Mouse (Mus musculus): ENCODE results near the gene Comp. TPM values are rescaled to one million over a fixed set of nuclear protein-coding genes. Genes with fewer than 3 reads are reported as not detected.
A peak's percentile ranks its signal among the peaks of the same experiment; 100 is the strongest.

Comp gene
- 0.68 and 0.75 TPM in 2 replicates for polyA plus RNA-seq (2015; fragmentation: Nextera tagmentation; extraction: Ambion mirVana)

DNA sequence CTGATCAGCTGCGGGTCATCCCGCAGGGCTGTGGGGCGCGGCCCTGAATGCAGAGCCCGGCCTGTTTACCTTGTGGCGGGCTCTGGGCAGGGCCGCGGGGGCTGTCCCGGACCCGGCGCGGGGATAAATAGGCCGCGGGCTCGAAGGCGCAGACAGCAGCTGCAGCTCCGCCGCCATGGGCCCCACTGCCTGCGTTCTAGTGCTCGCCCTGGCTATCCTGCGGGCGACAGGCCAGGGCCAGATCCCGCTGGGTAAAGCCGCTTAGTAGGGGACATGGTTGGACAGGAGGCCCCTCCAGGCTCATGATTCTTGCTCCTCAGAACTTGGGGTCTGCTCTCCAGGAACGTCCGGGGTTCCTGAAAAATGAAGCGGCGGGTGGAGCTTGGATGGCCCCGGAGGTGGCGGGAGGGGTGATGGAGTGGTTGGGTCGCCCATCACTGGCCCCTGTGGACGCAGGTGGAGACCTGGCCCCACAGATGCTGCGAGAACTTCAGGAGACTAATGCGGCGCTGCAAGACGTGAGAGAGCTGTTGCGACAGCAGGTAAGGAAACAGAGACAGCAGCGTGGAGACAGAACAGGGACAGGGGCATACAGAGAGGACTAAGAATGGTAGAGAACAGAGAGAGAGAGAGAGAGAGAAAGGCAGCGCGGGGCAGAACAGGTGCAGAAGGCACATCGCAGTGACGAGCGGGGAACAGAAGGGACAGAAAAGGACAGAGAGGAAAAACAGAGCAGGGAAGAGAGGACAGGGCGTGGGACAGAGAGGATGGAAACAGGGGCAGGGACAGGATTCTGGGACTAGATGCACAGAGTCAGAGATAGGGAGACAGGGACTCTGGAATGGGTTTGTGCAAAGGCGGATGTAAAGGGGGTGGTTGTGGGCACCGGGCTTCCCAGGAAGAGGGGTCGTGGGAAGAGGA is at the start of gene Comp:
TSS of gene Comp (plus strand) at position 162 of the 921 bp plus-strand sequence.
- ATAC-seq (ENCODE audit: low read depth), result peak; percentile 1; the same call in 1 of the 2 replicates
- peaks cover 61% of the 10 kb centered on the region for H3K27me3 ChIP-seq (ENCODE audit: control insufficient read depth, insufficient read depth, low read depth, low read length)
- H3K9me3 ChIP-seq (ENCODE audit: control insufficient read depth, low read length), result peaks cover 3% of the 10 kb centered on the region; the same call in 1 of the 2 replicates
- H3K27ac ChIP-seq (ENCODE audit: low read length), result no peak within 1 kb of the TSS
- peak within 1 kb of the TSS; percentile 49 for H3K4me3 ChIP-seq (ENCODE audit: low read length)
- H3K4me1 ChIP-seq (replicated peaks; ENCODE audit: control insufficient read depth, insufficient read depth, low read length), result peaks cover 32% of the 10 kb centered on the region
- H3K4me2 ChIP-seq (ENCODE audit: low read depth, low read length), result peak within 1 kb of the TSS; percentile 72
- 3% methylated on average over 47 of the region's 47 CpGs for WGBS
- peak within 1 kb of the TSS; percentile 23; the same call in 1 of the 2 replicates for H3K9ac ChIP-seq (ENCODE audit: low read length)
- no peaks in the 10 kb centered on the region for H3K36me3 ChIP-seq (ENCODE audit: control insufficient read depth, insufficient read depth, low read length)

DNA sequence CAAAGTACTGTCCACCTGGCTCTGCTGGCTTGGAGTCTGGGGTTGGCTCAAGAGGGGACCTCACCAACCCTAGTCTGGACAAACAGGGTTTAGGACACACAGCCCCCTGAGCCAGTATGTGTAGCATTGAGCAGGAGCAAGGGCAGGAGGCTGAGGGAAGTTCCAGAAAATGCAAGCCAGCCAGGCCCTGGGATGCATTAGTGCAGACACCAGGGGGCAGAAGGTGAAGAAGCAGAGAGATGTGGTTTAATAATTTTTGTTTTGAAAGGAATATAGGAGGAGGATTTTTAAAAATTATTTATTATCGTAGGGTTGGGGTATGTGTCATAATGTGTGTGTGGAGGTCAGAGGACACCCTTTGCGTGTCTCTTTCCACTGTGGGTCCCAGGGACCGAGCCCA is 49.6 kb upstream of the Comp start:
- ATAC-seq (ENCODE audit: low read depth), result no peak
- H3K4me1 ChIP-seq (replicated peaks; ENCODE audit: control insufficient read depth, insufficient read depth, low read length), result no peaks in the 10 kb centered on the region
- H3K36me3 ChIP-seq (ENCODE audit: control insufficient read depth, insufficient read depth, low read length), result no peaks in the 10 kb centered on the region
- H3K27me3 ChIP-seq (ENCODE audit: control insufficient read depth, insufficient read depth, low read depth, low read length), result no peaks in the 10 kb centered on the region
- 90% methylated on average over 3 of the region's 3 CpGs for WGBS
- H3K9me3 ChIP-seq (ENCODE audit: control insufficient read depth, low read length), result no peaks in the 10 kb centered on the region
- no peak overlapping the region for H3K9ac ChIP-seq (ENCODE audit: low read length)
- H3K4me2 ChIP-seq (ENCODE audit: low read depth, low read length), result no peak overlapping the region
- no peak overlapping the region for H3K4me3 ChIP-seq (ENCODE audit: low read length)
- no peak overlapping the region for H3K27ac ChIP-seq (ENCODE audit: low read length)

DNA sequence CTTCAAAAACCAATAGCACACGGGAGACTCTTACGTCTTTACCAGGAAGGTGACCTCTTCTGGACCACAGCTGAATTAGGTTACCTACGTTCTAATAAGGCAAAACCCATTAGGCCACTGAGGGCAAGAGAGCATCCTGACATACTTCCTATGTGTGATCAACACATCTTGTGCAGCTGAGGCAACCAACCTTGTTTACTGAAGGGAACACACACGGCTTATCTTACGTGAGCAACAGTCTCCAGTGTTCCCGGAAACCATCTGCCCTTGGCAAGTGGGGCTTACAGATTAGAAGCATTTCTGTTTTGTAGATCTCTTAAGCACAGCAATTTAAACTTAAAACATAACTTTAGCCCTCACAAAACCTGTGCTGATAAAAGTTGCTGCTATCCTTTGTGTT is 45.8 kb upstream of the Comp start:
- Histone ChIP-seq H3K27me3 (ENCODE audit: control insufficient read depth, insufficient read depth, low read depth, low read length) (peaks cover 2% of the 10 kb centered on the region; the same call in 1 of the 2 replicates), H3K9ac (ENCODE audit: low read length) (no peak overlapping the region), H3K4me3 (ENCODE audit: low read length) (no peak overlapping the region), H3K4me2 (ENCODE audit: low read depth, low read length) (no peak overlapping the region), H3K4me1 (replicated peaks; ENCODE audit: control insufficient read depth, insufficient read depth, low read length) (peaks cover 19% of the 10 kb centered on the region), H3K27ac (ENCODE audit: low read length) (no peak overlapping the region), H3K36me3 (ENCODE audit: control insufficient read depth, insufficient read depth, low read length) (peaks cover 11% of the 10 kb centered on the region), H3K9me3 (ENCODE audit: control insufficient read depth, low read length) (no peaks in the 10 kb centered on the region)
- ATAC-seq (ENCODE audit: low read depth), result no peak
- WGBS, result 88% methylated on average over 6 of the region's 6 CpGs

DNA sequence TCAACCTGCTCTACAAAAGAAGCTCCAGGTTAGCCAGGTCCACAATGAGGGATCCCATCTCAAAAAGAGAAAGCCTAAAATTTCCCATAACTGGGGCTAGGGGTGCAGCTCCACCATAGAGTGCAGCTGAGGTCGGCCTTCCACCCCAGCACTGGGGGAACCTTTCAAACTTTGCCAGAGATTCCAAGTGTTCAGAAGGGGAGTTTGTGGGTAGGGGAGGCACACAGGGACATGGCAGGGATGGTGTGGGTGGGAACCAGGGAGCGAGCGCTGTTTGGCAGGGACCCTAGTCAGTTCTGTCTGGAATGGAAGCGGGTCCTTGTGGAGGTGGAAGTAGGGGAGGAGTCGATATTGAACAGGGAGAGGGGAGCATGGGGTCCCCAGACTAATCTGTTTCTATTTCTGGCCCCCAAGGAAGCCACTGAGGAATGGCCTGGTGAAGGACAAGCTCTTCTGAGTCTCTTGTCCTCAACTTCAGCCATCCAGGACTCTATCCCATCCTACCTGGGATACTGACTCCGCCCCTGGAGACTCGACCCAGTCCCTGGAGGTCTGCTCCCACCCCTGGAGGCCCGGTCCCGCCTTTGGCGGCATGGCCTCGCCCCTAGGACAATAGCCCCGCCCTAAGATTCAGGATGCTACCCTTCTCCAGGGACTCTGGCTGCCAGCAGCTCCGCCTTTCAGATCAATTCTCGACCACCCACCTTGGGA is 44.1 kb upstream of the Comp start, which contains the start of gene Gdf1:
TSS of gene Gdf1 (plus strand) at position 694 of the 711 bp plus-strand sequence.
- 29% methylated on average over 14 of the region's 14 CpGs for WGBS
- no peak for ATAC-seq (ENCODE audit: low read depth)
- H3K4me3 ChIP-seq (ENCODE audit: low read length), result peak within 1 kb of the TSS; percentile 12
- no peaks in the 10 kb centered on the region for H3K9me3 ChIP-seq (ENCODE audit: control insufficient read depth, low read length)
- H3K27me3 ChIP-seq (ENCODE audit: control insufficient read depth, insufficient read depth, low read depth, low read length), result peaks cover 2% of the 10 kb centered on the region; the same call in 1 of the 2 replicates
- H3K4me1 ChIP-seq (replicated peaks; ENCODE audit: control insufficient read depth, insufficient read depth, low read length), result peaks cover 19% of the 10 kb centered on the region
- H3K27ac ChIP-seq (ENCODE audit: low read length), result no peak within 1 kb of the TSS
- H3K4me2 ChIP-seq (ENCODE audit: low read depth, low read length), result peak within 1 kb of the TSS; percentile 39
- peaks cover 28% of the 10 kb centered on the region for H3K36me3 ChIP-seq (ENCODE audit: control insufficient read depth, insufficient read depth, low read length)
- H3K9ac ChIP-seq (ENCODE audit: low read length), result peak within 1 kb of the TSS; percentile 47; the same call in 1 of the 2 replicates

DNA sequence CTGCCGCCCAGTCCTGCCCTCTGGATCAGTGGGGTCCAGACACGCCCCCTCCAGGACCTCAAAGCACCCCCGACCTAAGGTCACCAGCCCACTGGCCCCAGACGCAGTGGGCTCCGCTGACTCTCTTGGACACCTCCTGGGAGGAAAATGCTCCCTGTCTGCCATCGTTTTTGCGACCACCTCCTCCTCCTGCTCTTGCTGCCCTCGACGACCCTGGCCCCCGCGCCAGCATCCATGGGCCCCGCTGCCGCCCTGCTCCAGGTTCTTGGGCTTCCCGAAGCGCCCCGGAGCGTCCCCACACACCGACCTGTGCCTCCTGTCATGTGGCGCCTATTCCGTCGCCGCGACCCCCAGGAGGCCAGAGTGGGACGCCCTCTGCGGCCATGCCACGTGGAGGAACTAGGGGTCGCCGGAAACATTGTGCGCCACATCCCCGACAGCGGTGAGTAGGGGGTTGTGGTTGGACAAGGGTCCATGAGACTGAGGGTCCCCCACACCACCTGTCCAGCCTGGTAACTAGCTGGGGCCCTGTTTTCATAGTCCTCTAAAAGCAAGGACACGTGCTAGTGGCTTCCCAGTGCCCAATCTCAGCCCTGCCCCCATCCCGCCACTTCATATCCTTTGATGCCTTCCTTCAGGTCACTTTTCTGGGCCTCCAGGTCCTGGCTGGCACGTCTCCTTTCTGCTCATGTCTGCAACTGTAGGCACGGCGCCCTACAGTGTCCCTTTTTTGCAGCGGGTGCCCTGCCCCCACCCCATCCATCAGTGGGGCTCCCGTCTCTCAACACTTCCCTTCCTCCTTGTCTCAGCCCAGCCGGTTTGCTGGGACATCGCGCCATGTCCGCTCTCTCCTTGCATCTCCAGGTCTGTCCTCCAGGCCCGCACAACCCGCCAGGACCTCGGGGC is 43.3 kb upstream of the Comp start:
- Histone ChIP-seq H3K4me1 (replicated peaks; ENCODE audit: control insufficient read depth, insufficient read depth, low read length) (peaks cover 19% of the 10 kb centered on the region), H3K36me3 (ENCODE audit: control insufficient read depth, insufficient read depth, low read length) (peaks cover 36% of the 10 kb centered on the region), H3K9me3 (ENCODE audit: control insufficient read depth, low read length) (no peaks in the 10 kb centered on the region), H3K27ac (ENCODE audit: low read length) (no peak overlapping the region), H3K4me2 (ENCODE audit: low read depth, low read length) (peak overlapping the region; percentile 39), H3K27me3 (ENCODE audit: control insufficient read depth, insufficient read depth, low read depth, low read length) (peaks cover 2% of the 10 kb centered on the region; the same call in 1 of the 2 replicates), H3K9ac (ENCODE audit: low read length) (peak overlapping the region; percentile 47; the same call in 1 of the 2 replicates), H3K4me3 (ENCODE audit: low read length) (peak overlapping the region; percentile 12)
- peak; percentile 47 for ATAC-seq (ENCODE audit: low read depth)
- WGBS, result 10% methylated on average over 45 of the region's 45 CpGs

DNA sequence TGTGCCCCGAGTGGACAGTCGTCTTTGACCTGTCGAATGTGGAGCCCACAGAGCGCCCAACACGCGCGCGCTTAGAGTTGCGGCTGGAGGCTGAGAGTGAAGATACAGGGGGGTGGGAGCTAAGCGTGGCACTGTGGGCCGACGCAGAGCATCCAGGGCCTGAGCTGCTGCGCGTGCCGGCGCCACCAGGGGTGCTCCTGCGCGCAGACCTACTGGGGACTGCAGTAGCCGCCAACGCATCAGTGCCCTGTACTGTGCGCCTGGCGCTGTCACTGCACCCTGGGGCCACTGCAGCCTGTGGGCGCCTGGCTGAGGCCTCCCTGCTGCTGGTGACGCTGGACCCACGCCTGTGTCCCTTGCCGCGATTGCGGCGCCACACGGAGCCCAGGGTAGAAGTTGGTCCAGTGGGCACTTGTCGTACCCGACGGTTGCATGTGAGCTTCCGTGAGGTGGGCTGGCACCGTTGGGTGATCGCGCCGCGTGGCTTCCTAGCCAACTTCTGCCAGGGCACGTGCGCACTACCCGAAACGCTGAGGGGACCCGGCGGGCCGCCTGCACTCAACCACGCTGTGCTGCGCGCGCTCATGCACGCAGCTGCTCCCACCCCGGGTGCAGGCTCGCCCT is 42.5 kb upstream of the Comp start:
- peak overlapping the region; percentile 12; the same call in 1 of the 2 replicates for H3K4me3 ChIP-seq (ENCODE audit: low read length)
- peaks cover 2% of the 10 kb centered on the region; the same call in 1 of the 2 replicates for H3K27me3 ChIP-seq (ENCODE audit: control insufficient read depth, insufficient read depth, low read depth, low read length)
- H3K36me3 ChIP-seq (ENCODE audit: control insufficient read depth, insufficient read depth, low read length), result peaks cover 44% of the 10 kb centered on the region
- peak overlapping the region; percentile 39 for H3K4me2 ChIP-seq (ENCODE audit: low read depth, low read length)
- peak; percentile 86 for ATAC-seq (ENCODE audit: low read depth)
- 31% methylated on average over 51 of the region's 53 CpGs for WGBS
- no peak overlapping the region for H3K27ac ChIP-seq (ENCODE audit: low read length)
- H3K9me3 ChIP-seq (ENCODE audit: control insufficient read depth, low read length), result no peaks in the 10 kb centered on the region
- H3K4me1 ChIP-seq (replicated peaks; ENCODE audit: control insufficient read depth, insufficient read depth, low read length), result peaks cover 19% of the 10 kb centered on the region
- H3K9ac ChIP-seq (ENCODE audit: low read length), result peak overlapping the region; percentile 47; the same call in 1 of the 2 replicates

DNA sequence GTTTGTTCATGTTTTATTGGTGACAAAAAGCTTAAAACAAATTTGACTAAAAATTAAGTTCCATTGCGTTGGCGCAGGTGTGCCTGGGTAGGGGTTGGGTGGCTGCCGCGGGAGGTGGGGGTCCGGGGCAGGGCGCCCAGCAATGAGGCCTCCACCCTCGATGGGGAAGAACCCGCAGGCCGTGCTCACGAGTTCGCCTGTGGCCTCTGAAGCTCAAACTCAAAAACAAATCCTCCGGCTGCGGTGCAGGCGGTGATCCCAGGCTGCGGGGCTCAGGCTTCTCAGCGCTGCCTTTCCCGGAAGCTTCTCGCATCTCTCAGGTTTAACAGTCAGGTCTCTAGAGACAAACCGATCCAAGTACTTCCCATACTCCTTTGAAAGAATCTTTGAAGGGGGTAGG is 41.8 kb upstream of the Comp start:
- Histone ChIP-seq H3K27me3 (ENCODE audit: control insufficient read depth, insufficient read depth, low read depth, low read length) (peaks cover 2% of the 10 kb centered on the region; the same call in 1 of the 2 replicates), H3K4me3 (ENCODE audit: low read length) (no peak overlapping the region), H3K4me2 (ENCODE audit: low read depth, low read length) (no peak overlapping the region), H3K9me3 (ENCODE audit: control insufficient read depth, low read length) (no peaks in the 10 kb centered on the region), H3K4me1 (replicated peaks; ENCODE audit: control insufficient read depth, insufficient read depth, low read length) (peaks cover 19% of the 10 kb centered on the region), H3K9ac (ENCODE audit: low read length) (no peak overlapping the region), H3K27ac (ENCODE audit: low read length) (no peak overlapping the region), H3K36me3 (ENCODE audit: control insufficient read depth, insufficient read depth, low read length) (peaks cover 51% of the 10 kb centered on the region)
- ATAC-seq (ENCODE audit: low read depth), result no peak
- WGBS, result 75% methylated on average over 19 of the region's 19 CpGs
